Mouse (Mus musculus) ES-E14 (cell line): ENCODE measurements at regions not wholly inside any gene's neighbourhood (a gene's known extent, or its start where the extent isn't known, plus 50 kb on each side); places are given as distances from the start of the nearest gene placed in this dataset.

Experiments used
- DNase-seq: peaks from one replicate; pipeline ENCODE4 v3.0.0-alpha.2; 2013; ENCODE audit warnings: low read depth, low spot score
- H3K27ac ChIP-seq: 2 replicates; pipeline ENCODE4 v1.5.1; 2012; ENCODE audit warnings: low read depth, mild to moderate bottlenecking, low read length, moderate library complexity, mixed read lengths; ENCODE audit not compliant: poor library complexity, insufficient read depth, severe bottlenecking
- H3K36me3 ChIP-seq: 2 replicates; pipeline ENCODE4 v1.6.1; 2012; ENCODE audit warnings: mild to moderate bottlenecking, low read length, moderate library complexity, mixed read lengths; ENCODE audit not compliant: control insufficient read depth, poor library complexity, insufficient read depth, severe bottlenecking
- H3K4me1 ChIP-seq, 2 experiments: fragments of 150-350 bp in 1 of 2; sonication (generic) in 1 of 2; 2 replicates each; pipeline ENCODE4 v1.6.1; 2012; ENCODE audit warnings: low read length in 2 of 2, mild to moderate bottlenecking in 1 of 2, mixed read lengths in 1 of 2; ENCODE audit not compliant: control insufficient read depth in 2 of 2, insufficient read depth in 2 of 2, poor library complexity in 1 of 2
- H3K4me3 ChIP-seq, 2 experiments: fragments of 150-350 bp in 1 of 2; sonication (generic) in 1 of 2; 2 replicates each; pipeline ENCODE4 v1.5.1; 2012; ENCODE audit warnings: low read length in 2 of 2, low read depth in 1 of 2, mild to moderate bottlenecking in 1 of 2, mixed read lengths in 1 of 2; ENCODE audit not compliant: insufficient read depth in 1 of 2, poor library complexity in 1 of 2, severe bottlenecking in 1 of 2
- H3K9ac ChIP-seq: 2 replicates; pipeline ENCODE4 v1.6.1; 2012; ENCODE audit warnings: low read depth, mild to moderate bottlenecking, low read length, mixed read lengths; ENCODE audit not compliant: poor library complexity, insufficient read depth, severe bottlenecking
- H3K9me3 ChIP-seq: fragments of 150-350 bp; sonication (generic); 2 replicates; pipeline ENCODE4 v1.6.1; 2012; ENCODE audit warnings: low read depth, mild to moderate bottlenecking, low read length; ENCODE audit not compliant: control insufficient read depth, insufficient read depth
- CHD2 ChIP-seq: IDR thresholded peaks from 2 replicates; pipeline ENCODE4 v1.6.1; 2014; ENCODE audit warnings: mild to moderate bottlenecking, low read depth, low read length, inconsistent platforms
- HCFC1 ChIP-seq: IDR thresholded peaks from 2 replicates; pipeline ENCODE4 v1.6.1; 2012; ENCODE audit warnings: low read length, inconsistent platforms, borderline replicate concordance; ENCODE audit not compliant: insufficient read depth
- MAFK ChIP-seq: IDR thresholded peaks from 2 replicates; pipeline ENCODE4 v1.6.1; 2014; ENCODE audit warnings: mild to moderate bottlenecking, low read depth, low read length, inconsistent platforms; ENCODE audit not compliant: insufficient read depth
- ZC3H11A ChIP-seq: IDR thresholded peaks from 2 replicates; pipeline ENCODE4 v1.6.1; 2012; ENCODE audit warnings: low read depth, mild to moderate bottlenecking, inconsistent platforms, low read length, borderline replicate concordance
- ZNF384 ChIP-seq: IDR thresholded peaks from 2 replicates; pipeline ENCODE4 v1.6.1; 2012; ENCODE audit warnings: low read depth, low read length, inconsistent platforms
- in situ Hi-C, 2 experiments: fragments of 600-800 bp; cut with MboI; formaldehyde crosslinking; loops; one replicate each; pipeline ENCODE4 v1.15.1; 2025; ENCODE audit warnings: low sequenced_read_pairs in 2 of 2, inconsistent platforms in 1 of 2; ENCODE audit not compliant: unreplicated experiment in 2 of 2

GRCm38 (mm10) chr13:44131916-44132315, 347.3 kb downstream of the Cd83 start:
- H3K9me3 ChIP-seq = no peaks in the 10 kb centered on the region
- no peak overlapping the region for H3K9ac ChIP-seq
- in situ Hi-C loops = no loop called here
- no peak overlapping the region for H3K27ac ChIP-seq
- no peak overlapping the region for H3K4me3 ChIP-seq
- DNase-seq = no peak
- TF ChIP-seq ZNF384 = no peak
- TF ChIP-seq HCFC1 = no peak
- TF ChIP-seq ZC3H11A = no peak
- no peak for TF ChIP-seq MAFK
- no peak for TF ChIP-seq CHD2
- H3K36me3 ChIP-seq = no peaks in the 10 kb centered on the region
- H3K4me1 ChIP-seq = no peaks in the 10 kb centered on the region

DNA sequence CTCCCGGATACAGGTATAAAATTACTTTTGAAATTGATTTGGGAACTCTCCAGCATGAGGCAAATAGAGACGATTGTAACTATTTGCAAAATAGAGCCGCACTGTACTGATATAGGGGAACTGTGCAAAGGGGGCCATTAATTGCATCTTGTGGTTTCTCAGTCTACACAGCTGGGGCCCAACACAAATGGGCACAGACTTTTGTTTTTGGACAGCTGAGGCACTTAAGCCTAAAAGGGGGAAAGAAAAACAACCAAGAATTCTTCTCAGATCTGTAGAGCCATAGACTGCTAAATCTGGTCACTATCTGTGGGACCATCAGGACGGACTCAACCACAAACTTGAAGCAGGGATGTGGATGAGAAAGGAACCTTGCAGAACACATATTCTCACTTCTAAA, 347.9 kb downstream of the Cd83 start:
- Histone ChIP-seq H3K9me3 (no peaks in the 10 kb centered on the region), H3K27ac (no peak overlapping the region), H3K4me1 (no peaks in the 10 kb centered on the region), H3K36me3 (no peaks in the 10 kb centered on the region), H3K9ac (no peak overlapping the region), H3K4me3 (no peak overlapping the region)
- in situ Hi-C loops = no loop called here
- no peak for DNase-seq
- TF ChIP-seq MAFK (no peak), CHD2 (no peak), ZNF384 (no peak), HCFC1 (no peak), ZC3H11A (no peak)

- no peak overlapping the region for H3K9ac ChIP-seq
- TF ChIP-seq ZNF384 (no peak), ZC3H11A (no peak), CHD2 (no peak), MAFK (no peak), HCFC1 (no peak)
- DNase-seq = no peak
- no peaks in the 10 kb centered on the region for H3K4me1 ChIP-seq
- no peaks in the 10 kb centered on the region for H3K36me3 ChIP-seq
- no peaks in the 10 kb centered on the region for H3K9me3 ChIP-seq
- in situ Hi-C loops = no loop called here
- H3K4me3 ChIP-seq = no peak overlapping the region
- no peak overlapping the region for H3K27ac ChIP-seq
Observed at GRCm38 (mm10) chr13:44133436-44133835, 348.9 kb downstream of the Cd83 start.

- Histone ChIP-seq H3K36me3 (no peaks in the 10 kb centered on the region), H3K27ac (no peak overlapping the region), H3K9me3 (0 out of 2 replicates have a peak, but pooled peaks cover 2% of the 10 kb centered on the region), H3K9ac (no peak overlapping the region), H3K4me1 (no peaks in the 10 kb centered on the region), H3K4me3 (no peak overlapping the region)
- DNase-seq = no peak
- TF ChIP-seq ZC3H11A (no peak), MAFK (no peak), HCFC1 (no peak), CHD2 (no peak), ZNF384 (no peak)
- in situ Hi-C loops = no loop called here
Observed at GRCm38 (mm10) chr13:44141181-44141580, 356.6 kb downstream of the Cd83 start.

DNA sequence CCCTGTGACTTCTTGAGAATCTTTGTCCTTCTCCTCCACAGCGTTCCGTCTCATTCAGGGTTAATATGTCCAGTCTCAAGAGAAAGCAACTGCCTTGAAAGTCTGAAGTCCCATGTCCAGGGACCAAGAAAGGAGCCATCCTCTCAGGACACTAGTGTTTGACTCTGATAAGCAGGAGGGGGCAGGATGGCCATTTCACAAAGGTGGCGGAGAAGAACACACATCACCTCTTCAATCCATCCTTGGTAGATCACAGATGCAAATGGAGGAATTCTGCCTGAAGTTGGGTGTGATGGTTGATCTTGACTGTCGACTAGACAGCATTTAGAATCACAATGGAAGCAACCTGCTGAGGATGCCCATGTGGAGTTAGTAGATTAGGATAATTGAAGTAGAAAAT, 360.9 kb downstream of the Cd83 start:
- DNase-seq = no peak
- Histone ChIP-seq H3K4me1 (no peaks in the 10 kb centered on the region), H3K9me3 (0 out of 2 replicates have a peak, but pooled peaks cover 2% of the 10 kb centered on the region), H3K36me3 (no peaks in the 10 kb centered on the region), H3K4me3 (no peak overlapping the region), H3K9ac (no peak overlapping the region), H3K27ac (no peak overlapping the region)
- no peak for TF ChIP-seq ZC3H11A
- TF ChIP-seq CHD2 = no peak
- TF ChIP-seq MAFK = no peak
- no peak for TF ChIP-seq HCFC1
- TF ChIP-seq ZNF384 = no peak
- in situ Hi-C loops = no loop called here
